27 mouse cellular contexts compared by ENCODE assay signal in genomic region chr6:28411236-28411635, GRCm38 (mm10). TPM values are rescaled to one million over a fixed set of nuclear protein-coding genes. Genes with fewer than 3 reads are reported as not detected.
A peak's percentile ranks its signal among the peaks of the same experiment; 100 is the strongest.
DNase-seq lines count a peak whose midpoint lies in the region; ATAC-seq lines count a peak whose summit lies in the region.
"Had no signal": no experiment of that assay in that cellular context is flagged by ENCODE, and none has a peak within 500 bp of the region (broad histone marks: within the 10 kb centered on the region; RNA-seq: fewer than 3 reads in every experiment).

No protein-coding gene starts in this region.

- no peak overlapping the region for H3K4me2 ChIP-seq in embryonic facial prominence, embryonic 15.5 days (replicated peaks)
- H3K4me2 ChIP-seq: embryonic facial prominence, embryonic 13.5 days; forebrain, embryonic 13.5 days; forebrain, embryonic 15.5 days had no signal

- 62% methylated on average over 2 of the region's 2 CpGs for WGBS in embryonic facial prominence, embryonic 15.5 days
- 86% methylated on average over 2 of the region's 2 CpGs for WGBS in embryonic facial prominence, embryonic 10.5 days

- no peak overlapping the region for H3K4me3 ChIP-seq in embryonic facial prominence, embryonic 15.5 days (replicated peaks)
- H3K4me3 ChIP-seq in embryonic facial prominence, embryonic 10.5 days, result no peak overlapping the region
- H3K4me3 ChIP-seq: embryonic facial prominence, embryonic 13.5 days; forebrain, embryonic 13.5 days; forebrain, embryonic 15.5 days had no signal

- H3K36me3 ChIP-seq in embryonic facial prominence, embryonic 15.5 days, result peaks cover 9% of the 10 kb centered on the region
- peaks cover 21% of the 10 kb centered on the region for H3K36me3 ChIP-seq in embryonic facial prominence, embryonic 10.5 days (replicated peaks)

- H3K9me3 ChIP-seq in embryonic facial prominence, embryonic 15.5 days (replicated peaks), result no peaks in the 10 kb centered on the region
- no peaks in the 10 kb centered on the region for H3K9me3 ChIP-seq in embryonic facial prominence, embryonic 10.5 days
- H3K9me3 ChIP-seq: embryonic facial prominence, embryonic 13.5 days; forebrain, embryonic 13.5 days; forebrain, embryonic 15.5 days; G1E had no signal

- no peaks in the 10 kb centered on the region for H3K27me3 ChIP-seq in embryonic facial prominence, embryonic 15.5 days
- H3K27me3 ChIP-seq in embryonic facial prominence, embryonic 10.5 days (replicated peaks; ENCODE audit: low read depth, poor library complexity, severe bottlenecking), result no peaks in the 10 kb centered on the region
- H3K27me3 ChIP-seq: CH12.LX; embryonic facial prominence, embryonic 13.5 days; forebrain, embryonic 13.5 days; forebrain, embryonic 15.5 days had no signal

- no peak for DNase-seq in embryonic facial prominence, embryonic 10.5 days (ENCODE audit: low spot score)
- DNase-seq in 416B (ENCODE audit: low read depth), result peak; percentile 31
- DNase-seq in spleen, postnatal 36 days (ENCODE audit: low spot score in 2 of 2), result no peak
- no peak for DNase-seq in embryo, embryonic 11 days
- DNase-seq: adrenal gland, adult 2 months; adrenal gland, postnatal 10 days; adrenal gland, postnatal 25 days; cerebellum, adult 11 months; cerebellum, adult 18-20 months; cerebellum, adult 8-10 months; cerebellum, adult 9-11 months; cerebellum, postnatal 14 days; cerebellum, postnatal 36 days; forebrain, postnatal 0 days had no signal

- H3K4me1 ChIP-seq in embryonic facial prominence, embryonic 15.5 days, result no peaks in the 10 kb centered on the region
- no peaks in the 10 kb centered on the region for H3K4me1 ChIP-seq in embryonic facial prominence, embryonic 10.5 days
- H3K4me1 ChIP-seq: embryonic facial prominence, embryonic 13.5 days; forebrain, embryonic 13.5 days; forebrain, embryonic 15.5 days had no signal

- ATAC-seq in embryonic facial prominence, embryonic 15.5 days (ENCODE audit: insufficient number of reproducible peaks, low FRiP score, low TSS enrichment, low read depth), result 0 out of 2 replicates have a peak, but pooled peaks have one; percentile 19
- peak; percentile 54 for ATAC-seq in granulocyte monocyte progenitor cell, adult 5-6 weeks (replicated peaks; ENCODE audit: poor library complexity, severe bottlenecking)
- ATAC-seq: forebrain, embryonic 13.5 days; forebrain, embryonic 15.5 days; forebrain, postnatal 0 days had no signal

- no peak overlapping the region for H3K27ac ChIP-seq in embryonic facial prominence, embryonic 15.5 days (replicated peaks)
- no peak overlapping the region for H3K27ac ChIP-seq in embryonic facial prominence, embryonic 10.5 days (replicated peaks)
- H3K27ac ChIP-seq: embryonic facial prominence, embryonic 13.5 days; forebrain, embryonic 13.5 days; forebrain, embryonic 15.5 days had no signal

- H3K9ac ChIP-seq in embryonic facial prominence, embryonic 15.5 days, result no peak overlapping the region
- H3K9ac ChIP-seq: embryonic facial prominence, embryonic 13.5 days; forebrain, embryonic 13.5 days; forebrain, embryonic 15.5 days; forebrain, postnatal 0 days had no signal

RNA-seq across cellular contexts. Expression of gene Arf5, which starts 12.1 kb away (rescaled TPM):
- 419 and 430 TPM in 2 replicates for polyA plus RNA-seq in embryonic facial prominence, embryonic 15.5 days (2015; fragmentation: Nextera tagmentation; extraction: Ambion mirVana)
- 265 and 287 TPM in 2 replicates for polyA plus RNA-seq in embryonic facial prominence, embryonic 10.5 days (2016; fragmentation: Nextera tagmentation; extraction: Ambion mirVana)
- 34.4 and 53.3 TPM in 2 replicates for total RNA-seq in granulocyte monocyte progenitor cell, adult 5-6 weeks (2014; fragmentation: Nextera tagmentation)
- 42.1 and 59.1 TPM in 2 replicates for total RNA-seq in granulocyte monocyte progenitor cell, adult 5-6 weeks (2017)

RNA-seq across cellular contexts. Expression of gene Zfp800, which starts 13.4 kb away (rescaled TPM):
- 20.6 and 23.3 TPM in 2 replicates for polyA plus RNA-seq in embryonic facial prominence, embryonic 15.5 days (2015; fragmentation: Nextera tagmentation; extraction: Ambion mirVana)
- polyA plus RNA-seq in embryonic facial prominence, embryonic 10.5 days (2016; fragmentation: Nextera tagmentation; extraction: Ambion mirVana), result 16.9 and 17.8 TPM in 2 replicates
- 35.8 and 48.4 TPM in 2 replicates for total RNA-seq in granulocyte monocyte progenitor cell, adult 5-6 weeks (2014; fragmentation: Nextera tagmentation)
- 54.5 and 58.2 TPM in 2 replicates for total RNA-seq in granulocyte monocyte progenitor cell, adult 5-6 weeks (2017)

RNA-seq across cellular contexts. Expression of gene Fscn3, which starts 16.4 kb away (rescaled TPM):
- polyA plus RNA-seq in embryonic facial prominence, embryonic 15.5 days (2015; fragmentation: Nextera tagmentation; extraction: Ambion mirVana), result not detected in 2 replicates
- polyA plus RNA-seq in embryonic facial prominence, embryonic 10.5 days (2016; fragmentation: Nextera tagmentation; extraction: Ambion mirVana), result 0.08 TPM in 1 of 2 replicates, not detected in the other
- not detected in 2 replicates for total RNA-seq in granulocyte monocyte progenitor cell, adult 5-6 weeks (2014; fragmentation: Nextera tagmentation)
- not detected in 2 replicates for total RNA-seq in granulocyte monocyte progenitor cell, adult 5-6 weeks (2017)
- total RNA-seq: adrenal gland, adult 2 months; adrenal gland, postnatal 25 days; adrenal gland, postnatal 4 days; CH12.LX; common myeloid progenitor, adult 5-6 weeks; G1E had no signal
- polyA plus RNA-seq: adrenal gland, adult 2 months; CD4-positive, CD25-positive, alpha-beta regulatory T cell, adult 4 months; embryonic facial prominence, embryonic 11.5 days; embryonic facial prominence, embryonic 13.5 days; forebrain, embryonic 11.5 days; forebrain, embryonic 13.5 days; forebrain, embryonic 15.5 days; forebrain, postnatal 0 days; G1E had no signal

RNA-seq across cellular contexts. Expression of gene Gcc1, which starts 17.0 kb away (rescaled TPM):
- polyA plus RNA-seq in embryonic facial prominence, embryonic 15.5 days (2015; fragmentation: Nextera tagmentation; extraction: Ambion mirVana), result 9.6 and 10.5 TPM in 2 replicates
- 10.2 and 11.3 TPM in 2 replicates for polyA plus RNA-seq in embryonic facial prominence, embryonic 10.5 days (2016; fragmentation: Nextera tagmentation; extraction: Ambion mirVana)
- 7.0 TPM in 2 replicates for total RNA-seq in granulocyte monocyte progenitor cell, adult 5-6 weeks (2014; fragmentation: Nextera tagmentation)
- 10.9 and 11.2 TPM in 2 replicates for total RNA-seq in granulocyte monocyte progenitor cell, adult 5-6 weeks (2017)

RNA-seq across cellular contexts. Expression of gene Pax4, which starts 37.9 kb away (rescaled TPM):
- not detected in 2 replicates for polyA plus RNA-seq in embryonic facial prominence, embryonic 15.5 days (2015; fragmentation: Nextera tagmentation; extraction: Ambion mirVana)
- polyA plus RNA-seq in embryonic facial prominence, embryonic 10.5 days (2016; fragmentation: Nextera tagmentation; extraction: Ambion mirVana), result 0.12 TPM in 1 of 2 replicates, not detected in the other
- not detected in 2 replicates for total RNA-seq in granulocyte monocyte progenitor cell, adult 5-6 weeks (2014; fragmentation: Nextera tagmentation)
- not detected in 2 replicates for total RNA-seq in granulocyte monocyte progenitor cell, adult 5-6 weeks (2017)
- total RNA-seq: adrenal gland, adult 2 months; adrenal gland, postnatal 10 days; adrenal gland, postnatal 25 days; adrenal gland, postnatal 4 days; CH12.LX; common myeloid progenitor, adult 5-6 weeks; G1E had no signal
- polyA plus RNA-seq: adrenal gland, adult 2 months; brain, embryonic 14.5 days; CD4-positive, CD25-positive, alpha-beta regulatory T cell, adult 4 months; embryonic facial prominence, embryonic 11.5 days; embryonic facial prominence, embryonic 13.5 days; forebrain, embryonic 11.5 days; forebrain, embryonic 13.5 days; G1E had no signal
